Mouse (Mus musculus) ovary, postnatal 10 days (tissue): ENCODE results near the gene Grrp1.
"Not testable (repeated sequence)": the region's sequence is repeated elsewhere in the genome, so short reads cannot be mapped to it uniquely, and the experiment has no call there.

Experiments
- DNase-seq: peaks from one replicate; pipeline ENCODE4 v3.0.0; 2022; ENCODE audit warnings: low spot score

The Grrp1 gene

DNA sequence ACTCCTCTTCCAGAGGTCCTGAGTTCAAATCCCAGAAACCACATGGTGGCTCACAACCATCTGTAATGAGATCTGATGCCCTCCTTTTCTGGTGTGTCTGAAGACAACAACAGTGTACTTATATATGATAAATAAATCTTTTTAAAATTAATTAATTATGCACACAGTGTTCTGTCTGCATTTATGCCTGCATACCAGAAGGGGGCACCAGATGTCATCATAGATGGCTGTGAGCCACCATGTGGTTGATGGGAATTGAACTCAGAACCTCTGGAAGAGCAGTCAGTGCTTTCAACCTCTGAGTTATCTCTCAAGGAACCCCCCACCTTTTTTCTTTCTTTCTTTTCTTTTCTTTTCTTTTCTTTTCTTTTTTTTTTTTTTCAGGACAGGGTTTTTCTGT lies 15.7 kb upstream of the Grrp1 start:
- not testable (repeated sequence) for DNase-seq

- DNase-seq = no peak
These were observed 14.3 kb upstream of the Grrp1 start for GRCm38 (mm10) chr4:134268102-134268655.

- no peak for DNase-seq
These were observed 12.1 kb upstream of the Grrp1 start for GRCm38 (mm10) chr4:134265860-134266585.

DNA sequence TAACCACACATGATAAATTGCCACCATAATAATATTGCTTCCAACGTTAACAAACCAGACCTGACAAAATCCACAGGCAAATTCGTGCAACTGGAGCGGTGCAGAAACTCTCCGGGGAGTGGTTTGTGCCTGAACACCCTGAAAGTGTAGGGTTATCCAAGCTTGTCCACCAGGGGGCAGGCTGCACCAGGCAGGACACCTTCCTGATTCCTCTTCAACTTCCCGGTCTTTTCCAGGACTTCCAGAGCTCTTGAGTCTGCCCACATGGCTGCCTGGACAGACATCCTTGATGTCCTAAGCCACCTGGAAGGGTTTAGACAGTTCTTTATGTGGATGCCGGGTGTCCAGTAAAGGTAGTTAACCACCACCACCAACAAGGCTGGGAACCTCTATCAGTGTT lies 9.3 kb upstream of the Grrp1 start:
- DNase-seq = no peak

- no peak for DNase-seq
These were observed 4.4 kb upstream of the Grrp1 start for GRCm38 (mm10) chr4:134258354-134258753.

DNA sequence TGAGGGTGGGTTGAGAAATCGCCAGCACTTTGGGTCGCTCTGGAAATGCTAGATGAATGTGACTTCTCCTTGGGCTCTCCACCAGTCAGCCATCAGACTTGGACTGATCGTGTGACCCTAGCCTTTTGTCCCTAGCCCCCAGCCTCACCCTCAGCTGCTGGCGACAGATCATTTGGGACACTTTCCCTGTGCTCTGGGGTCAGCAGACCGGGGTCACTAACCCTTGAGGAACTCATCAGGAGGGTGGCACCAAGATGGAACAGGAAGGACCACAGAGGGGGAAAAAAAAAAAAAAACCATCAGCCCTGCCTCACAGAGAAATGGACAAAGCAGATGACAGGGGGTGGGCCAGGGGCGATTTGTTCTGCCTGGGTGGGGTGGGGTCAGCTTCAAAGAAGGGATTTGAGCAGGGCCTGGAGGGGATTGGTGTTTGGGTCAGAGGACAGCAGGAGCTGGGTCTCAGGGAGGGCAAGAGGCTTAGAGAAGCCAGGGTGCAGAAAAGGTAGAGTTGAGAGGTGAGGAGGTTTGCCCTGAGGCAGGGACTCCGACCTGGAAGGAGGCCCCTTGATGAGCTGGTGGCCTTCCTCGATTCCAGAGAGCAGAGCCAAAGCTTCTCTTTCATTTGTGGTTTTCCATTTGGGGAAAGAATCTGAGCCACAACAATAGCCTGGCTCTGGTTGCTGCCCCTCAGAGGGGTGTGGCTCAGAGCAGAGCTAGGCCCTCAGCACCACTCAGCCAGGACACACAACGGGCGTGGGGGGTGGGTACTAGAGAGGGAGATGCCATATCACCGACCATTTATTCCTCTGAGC lies 3.5 kb upstream of the Grrp1 start:
- no peak for DNase-seq

GRCm38 (mm10) chr4:134256407-134257197 lies 2.7 kb upstream of the Grrp1 start:
- no peak for DNase-seq

GRCm38 (mm10) chr4:134255854-134256253 lies 1.9 kb upstream of the Grrp1 start:
- no peak for DNase-seq

- no peak for DNase-seq
These were observed 929 bp upstream of the Grrp1 start for GRCm38 (mm10) chr4:134254835-134255234.

GRCm38 (mm10) chr4:134252911-134253721 lies 790 bp downstream of the Grrp1 start:
- no peak for DNase-seq

GRCm38 (mm10) chr4:134252131-134252910 lies 1.6 kb downstream of the Grrp1 start:
- DNase-seq = no peak

GRCm38 (mm10) chr4:134251241-134252130 lies 2.4 kb downstream of the Grrp1 start:
- DNase-seq = no peak

- DNase-seq = no peak
These were observed 3.0 kb downstream of the Grrp1 start for GRCm38 (mm10) chr4:134250930-134251240.

- no peak for DNase-seq
These were observed 3.6 kb downstream of the Grrp1 start for GRCm38 (mm10) chr4:134250116-134250929.

GRCm38 (mm10) chr4:134249651-134250050 lies 4.3 kb downstream of the Grrp1 start:
- DNase-seq = peak; percentile 57

GRCm38 (mm10) chr4:134246719-134247258 lies 7.1 kb downstream of the Grrp1 start, which contains the start of gene Gm30191:
Gene Gm30191 (plus strand): TSS chr4:134246935.
- DNase-seq = no peak

DNA sequence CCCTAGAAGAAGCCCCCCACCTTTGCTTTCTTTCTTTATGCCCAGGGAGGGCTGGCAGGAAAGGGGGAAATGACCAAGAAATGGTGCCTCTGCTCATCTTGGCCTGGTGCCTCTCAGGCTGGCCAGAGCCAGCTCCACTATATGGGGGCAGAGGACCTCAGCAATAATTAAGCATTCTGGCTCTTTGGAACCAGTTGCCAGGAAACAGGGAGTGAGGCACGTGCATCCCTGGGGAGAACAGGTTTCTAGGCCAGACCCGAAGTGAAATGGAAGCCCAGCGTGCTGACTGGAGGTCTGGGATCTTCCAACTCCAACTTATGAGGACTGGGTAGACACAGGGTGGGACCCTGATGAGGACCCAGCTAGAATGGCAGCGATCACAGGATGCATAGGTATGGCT lies 7.7 kb downstream of the Grrp1 start:
- no peak for DNase-seq

- DNase-seq = peak; percentile 85
These were observed 8.6 kb downstream of the Grrp1 start, which contains the start of gene Zfp593 for GRCm38 (mm10) chr4:134245148-134245843. Gene Zfp593 (minus strand): TSS chr4:134245592.
